11 mouse cellular contexts compared by ENCODE assay signal in the genomic region with DNA sequence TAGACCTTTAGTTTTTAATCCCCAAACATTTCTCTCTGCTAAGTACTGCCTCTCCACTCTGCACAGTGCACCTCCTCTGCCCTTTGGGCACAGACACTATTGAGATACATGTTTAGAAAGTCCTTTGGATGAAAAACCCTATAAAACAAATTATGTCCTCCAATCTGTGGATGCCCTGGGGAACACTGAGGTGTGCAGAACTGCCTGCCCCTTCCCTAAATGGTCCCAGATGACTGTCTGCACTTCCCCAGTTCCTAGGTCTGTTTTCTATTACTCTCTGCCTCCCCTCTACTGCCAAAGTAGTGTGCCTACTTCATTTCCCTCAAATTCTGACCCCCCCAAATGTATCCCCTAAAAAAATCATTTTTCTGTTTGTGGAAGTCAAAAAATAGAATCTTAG.
"Had no signal": no experiment of that assay in that cellular context is flagged by ENCODE, and none has a peak within 500 bp of the region (broad histone marks: within the 10 kb centered on the region; RNA-seq: fewer than 3 reads in every experiment).

No protein-coding gene starts in this region.

- DNase-seq: kidney, adult 8-10 months; kidney, postnatal 25 days; lung, adult 18-20 months; spleen, adult 18-20 months; thymus, adult 2 months; thymus, postnatal 25 days had no signal

- ATAC-seq: midbrain, embryonic 13.5 days had no signal

- H3K9me3 ChIP-seq: midbrain, embryonic 13.5 days; neural tube, embryonic 15.5 days; stomach, embryonic 15.5 days had no signal

- H3K36me3 ChIP-seq: midbrain, embryonic 13.5 days; neural tube, embryonic 15.5 days; stomach, embryonic 15.5 days had no signal

- H3K4me1 ChIP-seq: stomach, embryonic 15.5 days had no signal

- H3K4me2 ChIP-seq: midbrain, embryonic 13.5 days; neural tube, embryonic 15.5 days; stomach, embryonic 15.5 days had no signal

- H3K9ac ChIP-seq: liver, embryonic 14.5 days; midbrain, embryonic 13.5 days; neural tube, embryonic 15.5 days; stomach, embryonic 15.5 days had no signal

- H3K27me3 ChIP-seq: midbrain, embryonic 13.5 days; neural tube, embryonic 15.5 days; stomach, embryonic 15.5 days had no signal

- H3K27ac ChIP-seq: liver, embryonic 14.5 days; midbrain, embryonic 13.5 days; neural tube, embryonic 15.5 days; stomach, embryonic 15.5 days had no signal

- H3K4me3 ChIP-seq: midbrain, embryonic 13.5 days; myocyte; neural tube, embryonic 15.5 days; stomach, embryonic 15.5 days had no signal
